Mouse (Mus musculus) adrenal gland, adult 18-20 months (tissue): Measurements from ENCODE around the gene Tefm. TPM values are rescaled to one million over a fixed set of nuclear protein-coding genes. Genes with fewer than 3 reads are reported as not detected.
A peak's percentile ranks its signal among the peaks of the same experiment; 100 is the strongest.
"Not testable (repeated sequence)": the region's sequence is repeated elsewhere in the genome, so short reads cannot be mapped to it uniquely, and the experiment has no call there.

ENCODE experiments used
- DNase-seq, 2 experiments: peaks; one replicate each; pipeline ENCODE4 v3.0.0; 2021 to 2022; ENCODE audit warnings: low spot score in 2 of 2
- total RNA-seq, 2 experiments: library from RNA; stranded (reverse); gene quantifications; 1 replicate in 1 of 2; 2 replicates in 1 of 2; pipeline ENCODE4 v1.2.3; 2021

Gene Tefm
- total RNA-seq, 2 experiments from 2014 or later = 13.6 to 15.5 TPM

DNA sequence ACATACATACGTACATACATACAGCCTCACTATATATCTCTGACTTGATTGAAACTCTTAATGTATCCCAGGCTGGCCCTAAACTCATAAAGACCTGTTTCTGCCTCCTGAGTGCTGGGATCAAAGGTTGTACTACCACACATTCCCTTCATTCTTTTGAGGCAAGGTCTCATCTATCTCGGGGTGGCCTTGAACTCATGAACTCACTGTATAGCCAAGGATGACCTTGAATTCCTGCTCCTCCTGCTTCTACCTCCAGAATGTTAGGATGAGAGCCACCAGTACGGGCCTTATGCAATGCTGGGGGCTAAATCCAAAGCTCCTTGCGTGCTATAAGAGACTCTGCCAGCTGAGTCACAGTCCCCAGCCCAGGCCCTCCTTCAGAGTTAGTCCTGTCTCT is 19.1 kb upstream of the Tefm start:
- DNase-seq = no peak

DNA sequence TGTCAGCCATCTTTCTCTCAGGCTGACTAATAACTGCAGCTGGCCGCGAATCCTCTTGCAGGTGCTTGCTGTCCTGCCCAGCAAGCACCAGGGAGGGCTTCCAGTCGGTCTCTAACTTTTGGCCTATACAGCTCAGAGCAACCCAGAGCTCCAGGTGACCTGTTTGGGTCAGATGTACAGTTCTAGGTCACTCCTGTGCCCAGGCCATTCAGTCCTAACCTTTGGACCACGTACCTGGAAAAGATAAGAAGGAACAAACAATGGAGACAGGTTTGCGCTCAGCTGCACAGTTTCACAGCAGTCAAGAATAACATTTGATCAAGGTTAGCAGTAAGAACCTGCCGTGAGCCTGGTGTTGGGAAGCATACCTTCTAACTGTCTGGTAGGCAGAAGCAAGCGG is 17.0 kb upstream of the Tefm start:
- no peak for DNase-seq

DNA sequence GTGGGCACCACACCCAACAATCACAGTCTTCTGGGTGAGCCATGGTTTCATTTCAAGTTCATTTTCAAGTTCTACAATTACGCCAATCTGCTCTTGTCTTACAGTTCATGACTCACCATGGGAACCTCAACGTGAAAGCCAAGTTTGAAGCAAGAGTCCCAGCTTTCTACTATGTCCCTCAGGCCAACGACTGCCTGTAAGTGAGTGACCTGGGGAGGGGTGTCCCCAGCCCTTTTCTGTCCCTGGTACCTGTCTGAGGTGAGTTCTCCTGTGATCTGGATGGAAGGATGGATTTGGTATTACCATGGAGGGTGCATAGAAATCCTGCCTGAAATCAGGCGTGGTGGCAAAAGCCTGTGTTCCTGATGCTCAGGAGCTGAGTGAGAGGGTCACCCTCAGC is 14.9 kb upstream of the Tefm start:
- no peak for DNase-seq

DNA sequence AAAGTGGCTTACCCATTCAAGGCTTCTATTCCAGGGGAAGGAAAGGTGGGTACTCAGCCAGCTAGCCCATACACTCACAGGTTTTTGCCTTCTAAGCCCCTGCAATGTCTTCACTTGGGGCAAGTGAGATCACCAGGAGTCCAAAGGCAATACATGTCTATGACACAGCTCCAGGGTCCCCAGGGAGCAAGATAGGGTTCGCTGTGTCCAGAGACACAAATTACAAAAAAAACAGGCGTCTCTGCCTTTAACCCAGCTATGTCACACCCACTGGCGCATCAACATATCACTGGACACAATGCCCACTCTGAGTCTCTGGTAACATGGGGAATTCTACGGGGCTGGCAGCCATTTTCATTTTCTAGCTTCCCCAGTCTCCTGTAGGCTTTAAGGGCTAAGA is 14.0 kb upstream of the Tefm start:
- no peak for DNase-seq

DNA sequence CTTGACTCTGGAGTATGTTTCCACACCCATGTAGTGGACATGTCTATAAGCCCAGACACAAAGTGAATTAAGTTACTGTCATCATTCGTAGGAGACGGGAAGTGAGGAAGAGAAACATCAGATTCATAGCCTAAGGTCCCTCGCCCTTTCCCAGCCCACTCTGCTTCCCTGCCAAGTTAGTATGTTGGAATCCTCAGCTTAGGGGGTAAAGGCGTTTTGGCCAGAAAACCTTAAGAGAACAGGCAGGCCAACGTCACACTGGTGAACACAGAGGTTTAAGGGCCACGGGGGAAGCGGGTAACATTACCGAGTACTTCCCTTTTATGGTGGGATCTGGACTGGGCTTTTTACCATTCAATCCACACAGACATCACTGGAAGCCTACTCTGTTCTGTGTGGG is 13.6 kb upstream of the Tefm start:
- no peak for DNase-seq

DNA sequence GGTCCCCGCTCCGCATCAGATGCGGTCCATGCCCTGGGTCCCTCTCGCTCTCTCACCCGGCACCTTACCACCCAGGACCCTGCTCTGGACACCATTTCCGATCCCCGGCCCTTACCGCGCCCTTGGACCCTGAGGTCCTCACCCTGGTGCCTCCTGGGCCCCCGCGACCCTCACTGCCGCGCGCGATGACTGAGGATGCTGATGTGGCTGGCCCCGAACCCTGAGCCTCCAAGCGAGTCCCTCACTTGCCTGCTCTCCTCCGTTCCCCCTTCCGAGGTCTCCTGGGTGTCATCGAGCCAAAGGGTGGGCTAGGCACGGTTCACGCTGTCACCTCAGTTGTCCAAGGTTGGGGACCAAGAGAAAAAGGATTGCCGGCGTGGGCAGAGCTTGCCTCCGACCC is 12.5 kb upstream of the Tefm start:
- DNase-seq = no peak

DNA sequence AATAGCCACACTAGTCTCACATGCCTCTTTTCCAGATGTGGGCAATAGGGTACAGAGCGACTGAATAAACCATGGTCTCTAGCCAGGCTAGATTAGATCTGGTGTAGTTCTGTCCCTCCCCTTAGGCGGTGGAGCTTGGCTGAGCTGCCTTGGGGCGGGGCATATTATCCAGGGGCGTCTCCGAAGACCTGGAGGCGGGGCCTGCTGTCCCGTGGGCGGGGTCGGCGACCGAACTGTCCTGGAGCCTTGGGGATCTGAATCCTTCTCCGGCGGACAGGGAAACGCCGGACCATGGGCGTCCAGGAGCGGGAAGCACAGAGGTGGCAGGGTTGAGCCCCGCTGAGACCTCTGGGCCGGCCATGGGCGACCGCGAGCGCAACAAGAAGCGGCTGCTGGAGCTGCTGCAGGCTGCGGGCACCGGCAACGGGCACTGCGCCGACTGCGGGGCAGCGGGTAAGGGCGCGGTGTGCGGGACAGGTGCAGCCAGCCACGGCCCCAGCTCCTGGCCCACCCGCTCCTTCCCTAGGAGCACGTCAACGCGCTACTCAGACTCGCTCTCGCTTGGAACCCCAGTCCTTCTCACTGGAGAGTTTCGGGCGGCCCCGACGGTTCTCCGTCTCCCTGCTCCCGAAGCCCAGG is 12.0 kb upstream of the Tefm start, which contains the start of gene Adap2:
Gene Adap2 (plus strand): TSS at position 249 of the 639 bp plus-strand sequence.
- DNase-seq = peak; percentile 91 to 93

DNA sequence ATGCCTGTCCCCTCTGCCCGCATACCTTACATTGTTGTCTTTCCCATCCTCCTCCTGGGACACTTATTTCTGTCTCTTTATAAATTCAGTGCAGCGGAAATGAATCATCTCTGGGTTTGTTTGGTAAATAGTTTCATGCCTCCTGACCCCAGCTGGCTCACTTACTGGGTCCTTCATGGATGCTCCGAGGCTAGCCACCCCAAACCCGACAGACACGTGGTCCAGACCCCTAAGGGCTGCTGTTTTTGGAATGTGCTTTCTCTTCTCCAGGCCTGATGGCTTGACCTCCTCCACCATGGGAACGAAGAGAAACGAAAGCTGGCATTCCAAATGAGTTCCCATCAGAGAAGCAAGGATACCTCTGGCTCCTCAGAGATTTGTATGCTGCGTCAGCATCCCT is 10.4 kb upstream of the Tefm start:
- DNase-seq = no peak

DNA sequence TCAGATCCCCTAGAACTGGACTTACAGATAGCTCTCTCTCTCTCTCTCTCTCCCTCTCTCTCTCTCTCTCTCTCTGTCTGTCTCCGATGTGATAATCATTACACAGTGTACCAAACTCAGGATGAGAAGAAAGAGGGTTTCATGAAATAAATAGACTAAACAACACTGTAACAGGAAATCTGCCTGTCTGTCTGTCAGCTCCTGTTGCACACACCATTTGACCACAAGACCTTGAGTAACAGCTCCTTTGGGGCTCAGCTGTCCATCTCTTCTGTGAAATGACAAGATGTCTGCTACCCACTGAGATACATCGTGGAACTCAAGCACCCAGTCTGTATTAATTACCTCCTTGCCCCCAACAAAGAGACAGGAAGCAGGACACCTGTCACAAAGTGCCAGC is 9.6 kb upstream of the Tefm start:
- DNase-seq = no peak

DNA sequence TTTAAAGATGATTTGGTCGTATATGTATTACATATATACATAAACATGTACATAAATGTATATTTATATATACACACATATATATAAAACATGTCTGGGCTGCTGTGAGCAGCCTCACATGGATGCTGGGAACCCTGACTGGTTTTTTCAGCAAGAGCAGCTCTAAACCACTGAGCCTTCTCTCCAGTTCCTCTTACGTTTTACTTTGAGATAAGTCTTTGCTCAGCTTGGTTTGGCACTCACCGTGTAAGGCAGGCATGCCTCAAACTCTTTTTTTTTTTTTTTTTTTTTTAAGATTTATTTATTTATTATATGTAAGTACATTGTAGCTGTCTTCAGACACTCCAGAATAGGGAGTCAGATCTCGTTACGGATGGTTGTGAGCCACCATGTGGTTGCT is 8.6 kb upstream of the Tefm start:
- DNase-seq = no peak

DNA sequence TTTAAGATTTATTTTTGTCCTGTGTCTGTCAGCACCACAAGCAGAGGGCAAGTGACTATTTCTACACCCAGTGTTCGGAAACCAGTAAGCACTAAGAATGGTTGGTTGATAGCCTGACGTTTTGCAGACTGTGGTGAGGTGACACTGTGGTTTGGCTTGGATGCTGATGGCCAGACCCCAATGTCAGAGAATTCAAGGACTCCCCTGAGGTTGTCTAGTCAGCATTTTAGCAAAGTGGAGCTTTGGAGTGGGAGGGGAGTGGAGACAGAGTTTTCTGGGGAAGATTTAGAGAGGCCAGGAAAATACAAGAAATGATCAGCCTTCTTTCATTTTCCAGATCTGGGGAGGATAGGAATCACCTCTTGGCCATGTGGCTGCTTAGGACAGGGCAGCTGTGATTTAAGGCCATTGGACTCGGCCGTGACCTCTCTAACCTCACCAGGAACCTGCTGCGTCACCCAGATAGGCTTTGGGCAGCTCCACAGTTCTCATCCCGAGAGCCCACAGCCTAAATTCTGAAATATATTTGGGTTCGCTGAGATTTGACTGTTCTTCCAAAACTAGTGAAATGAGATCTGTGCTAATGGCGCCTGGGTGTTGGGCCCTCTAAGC is 7.5 kb upstream of the Tefm start:
- no peak for DNase-seq

DNA sequence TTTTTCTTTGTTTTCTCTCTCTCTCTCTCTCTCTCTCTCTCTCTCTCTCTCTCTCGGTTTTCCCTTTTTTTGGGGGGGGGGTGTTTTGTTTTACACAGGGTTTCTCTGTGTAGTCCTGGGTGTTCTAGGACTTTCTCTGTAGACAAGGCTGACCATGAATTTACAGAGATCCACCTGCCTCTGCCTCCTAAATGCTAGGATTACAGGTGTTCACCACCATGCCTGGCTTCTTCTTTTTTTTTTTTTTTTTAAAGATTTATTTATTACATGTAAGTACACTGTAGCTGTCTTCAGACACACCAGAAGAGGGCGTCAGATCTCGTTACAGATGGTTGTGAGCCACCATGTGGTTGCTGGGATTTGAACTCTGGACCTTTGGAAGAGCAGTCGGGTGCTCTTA is 7.0 kb upstream of the Tefm start:
- not testable (repeated sequence) for DNase-seq

DNA sequence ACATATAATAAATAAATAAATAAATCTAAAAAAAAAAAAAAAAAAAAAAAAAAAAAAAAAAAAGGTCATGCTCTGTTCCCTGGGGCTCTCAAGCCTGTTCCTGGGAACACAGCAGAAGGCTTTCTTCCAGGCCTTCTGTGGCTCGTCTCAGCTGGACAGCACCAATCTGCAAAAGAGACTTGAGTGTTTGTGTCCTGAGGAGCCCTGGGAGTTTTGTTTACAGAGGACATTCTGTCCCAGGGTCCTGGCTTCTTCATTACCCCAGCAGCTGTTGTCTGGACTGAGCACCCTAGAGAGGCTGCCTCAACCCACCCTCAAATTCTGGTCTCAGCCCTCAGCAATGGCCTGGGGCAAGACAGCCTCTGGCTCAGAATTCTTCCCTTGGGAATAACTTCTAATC is 6.3 kb upstream of the Tefm start:
- DNase-seq = no peak

DNA sequence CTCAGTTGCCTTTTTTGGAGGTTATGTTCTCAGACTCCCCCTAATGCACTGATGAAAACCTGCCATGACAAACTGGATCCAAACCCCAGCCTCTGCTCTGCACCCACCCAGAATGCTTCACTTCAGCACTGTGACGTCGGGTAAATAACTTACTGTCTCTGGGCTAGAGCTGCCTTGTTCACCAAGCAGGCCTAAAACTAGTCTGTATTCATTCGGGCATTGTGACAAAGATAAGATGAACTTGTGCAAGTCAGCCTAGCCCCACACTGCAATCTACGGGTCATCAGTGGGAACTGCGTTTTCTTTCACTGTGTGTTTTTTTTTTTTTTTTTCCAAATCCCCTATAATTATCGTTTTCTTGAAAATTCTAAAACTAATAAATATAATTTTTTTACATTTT is 5.8 kb upstream of the Tefm start:
- no peak for DNase-seq

DNA sequence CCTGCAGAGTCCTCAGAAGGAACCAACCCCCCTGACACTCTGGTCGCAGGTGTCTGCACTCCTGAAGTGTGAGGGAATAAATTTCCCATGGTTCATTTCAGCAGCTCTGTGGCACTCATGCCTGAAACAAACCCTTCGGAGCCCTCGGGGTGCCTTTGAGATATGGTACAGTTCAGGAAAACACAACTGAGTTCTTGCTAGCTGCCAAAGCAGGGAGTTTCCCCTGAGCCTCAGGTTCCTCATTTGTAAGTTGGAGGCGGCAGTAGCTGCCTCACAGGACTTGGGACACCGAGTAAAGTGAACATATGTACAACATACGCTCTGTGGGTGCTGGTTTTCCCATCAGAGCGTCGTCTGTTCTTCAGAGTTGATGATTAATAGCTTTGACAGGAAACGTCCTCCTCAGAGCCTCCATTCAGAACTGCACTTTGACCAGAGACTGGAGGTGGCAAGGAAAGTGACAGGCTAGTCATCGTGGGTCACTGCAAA is 3.9 kb upstream of the Tefm start:
- DNase-seq = no peak

DNA sequence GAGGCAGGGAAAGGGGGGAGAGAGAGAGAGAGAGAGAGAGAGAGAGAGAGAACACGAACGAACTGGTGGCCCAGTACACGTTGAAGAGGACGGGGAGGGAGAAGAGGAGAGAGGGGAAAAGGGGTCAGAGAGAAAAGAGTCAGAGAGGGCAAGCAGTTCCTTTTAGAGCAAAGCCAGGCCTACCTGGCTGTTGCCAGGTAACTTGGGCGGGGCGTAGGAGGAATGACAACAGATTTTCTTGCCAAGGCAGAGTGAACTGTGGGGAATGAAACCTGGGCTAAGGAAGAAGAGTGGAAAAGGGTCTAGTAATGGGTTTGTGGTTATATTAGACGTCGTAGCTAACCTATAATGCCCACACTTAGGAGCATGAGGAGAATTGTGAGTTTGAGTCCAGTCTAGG is 897 bp upstream of the Tefm start:
- DNase-seq = no peak

DNA sequence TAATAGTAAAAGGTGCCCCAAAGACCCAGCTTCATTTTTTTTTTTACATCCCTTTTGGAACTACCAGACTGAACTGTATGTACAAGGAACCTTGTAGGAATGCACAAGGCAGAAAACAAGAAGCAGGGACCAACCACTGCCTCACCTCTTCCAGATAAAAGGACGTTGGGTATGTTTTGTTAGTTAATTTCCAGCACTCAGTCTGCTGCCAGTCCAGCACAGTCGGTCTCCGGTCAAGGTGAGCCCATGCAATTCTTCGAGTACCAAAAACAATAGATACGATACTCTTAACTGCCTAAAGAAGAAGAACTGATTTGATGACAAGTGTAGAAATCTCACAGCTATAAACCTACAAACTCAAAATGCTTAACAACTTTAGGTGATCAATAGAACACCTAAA is 4.2 kb downstream of the Tefm start:
- DNase-seq = no peak

DNA sequence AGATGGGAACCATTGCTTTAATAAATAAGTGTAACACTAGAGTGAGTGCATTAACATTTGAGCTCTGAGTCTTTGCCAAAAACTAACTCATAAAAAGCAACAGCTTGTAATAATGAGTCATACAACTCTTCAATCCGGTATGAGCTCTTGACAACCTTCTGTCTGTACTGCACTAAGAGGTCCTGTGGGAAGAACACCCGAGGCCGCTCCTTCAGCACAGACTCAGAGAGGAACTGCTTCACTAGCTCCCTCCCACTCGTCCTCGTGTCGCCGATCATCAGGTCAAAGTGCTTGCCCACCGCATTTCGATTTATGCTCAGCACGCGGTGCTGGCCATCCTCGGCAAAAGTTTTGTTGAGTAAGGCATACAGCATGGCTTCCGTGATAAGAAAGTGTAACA is 5.2 kb downstream of the Tefm start:
- DNase-seq = no peak

DNA sequence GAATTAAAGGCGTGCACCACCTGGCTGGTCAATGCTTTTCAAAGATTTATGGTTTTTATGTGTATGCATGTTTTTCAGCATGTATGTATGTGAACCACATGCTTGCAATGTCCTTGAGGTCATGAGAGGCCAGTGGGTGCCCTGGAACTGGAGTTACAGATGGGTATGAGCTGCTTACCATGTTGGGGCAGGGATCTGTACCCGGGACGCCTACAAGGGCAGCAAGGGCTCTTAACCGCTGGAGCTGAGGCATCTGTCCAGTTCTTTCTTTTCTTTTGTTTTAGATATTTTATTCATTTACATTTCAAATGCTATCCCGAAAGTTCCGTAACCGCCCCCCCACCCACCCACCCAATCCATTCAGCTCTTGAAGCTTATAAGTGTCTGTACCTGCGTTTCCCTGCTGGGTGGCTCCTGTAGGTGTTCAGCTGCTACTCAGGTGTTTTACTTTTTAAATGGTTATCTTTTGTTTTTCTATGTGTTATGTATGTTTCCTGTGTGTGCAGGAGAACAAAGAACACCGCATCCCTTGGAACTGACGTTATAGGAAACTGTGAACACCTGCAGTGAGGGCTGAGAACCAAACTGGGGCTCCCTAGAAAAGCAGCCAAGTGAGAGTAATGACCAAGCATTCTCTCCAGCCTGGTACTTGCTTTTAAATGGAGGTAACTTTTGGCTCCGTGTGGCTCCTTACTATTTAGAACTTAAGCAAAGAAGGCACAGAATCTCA is 5.9 kb downstream of the Tefm start:
- no peak for DNase-seq

DNA sequence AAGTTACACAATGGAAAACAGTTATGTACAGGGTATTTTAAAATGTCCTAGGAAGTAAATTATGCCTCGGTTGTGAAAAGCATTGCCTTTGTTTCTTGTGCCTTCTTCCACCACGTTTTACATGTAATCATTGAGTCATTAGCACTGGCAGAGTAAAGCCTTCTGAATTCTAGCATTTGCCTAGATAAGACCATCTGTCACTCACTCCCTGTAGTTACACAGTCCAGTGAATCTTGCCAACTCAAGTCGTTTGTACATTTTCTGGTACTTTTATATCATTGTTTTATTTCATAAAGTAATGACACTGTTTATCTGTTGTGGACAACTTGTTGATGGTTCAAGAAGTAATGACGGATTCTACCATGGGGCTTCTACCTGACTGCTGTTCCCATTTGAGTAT is 7.2 kb downstream of the Tefm start:
- no peak for DNase-seq

DNA sequence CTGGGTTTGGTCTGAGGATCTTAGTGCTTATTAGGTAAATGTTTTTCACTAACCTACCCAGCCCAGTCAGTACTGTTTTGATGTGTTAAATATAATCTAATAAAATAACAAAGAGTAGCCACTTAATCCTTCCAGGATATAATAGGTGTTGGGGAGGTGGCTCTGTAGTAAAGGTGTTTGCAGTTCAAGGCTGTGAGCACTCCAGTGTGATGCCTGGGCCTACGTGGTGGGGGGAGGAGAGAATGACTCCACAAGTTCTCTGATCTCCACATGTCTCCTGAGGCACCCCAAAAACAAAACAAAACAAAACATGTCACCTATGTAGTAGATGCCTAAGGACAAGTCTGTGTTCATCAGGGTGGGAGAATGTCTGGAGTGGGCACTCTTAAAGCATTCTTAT is 9.9 kb downstream of the Tefm start:
- DNase-seq = no peak

DNA sequence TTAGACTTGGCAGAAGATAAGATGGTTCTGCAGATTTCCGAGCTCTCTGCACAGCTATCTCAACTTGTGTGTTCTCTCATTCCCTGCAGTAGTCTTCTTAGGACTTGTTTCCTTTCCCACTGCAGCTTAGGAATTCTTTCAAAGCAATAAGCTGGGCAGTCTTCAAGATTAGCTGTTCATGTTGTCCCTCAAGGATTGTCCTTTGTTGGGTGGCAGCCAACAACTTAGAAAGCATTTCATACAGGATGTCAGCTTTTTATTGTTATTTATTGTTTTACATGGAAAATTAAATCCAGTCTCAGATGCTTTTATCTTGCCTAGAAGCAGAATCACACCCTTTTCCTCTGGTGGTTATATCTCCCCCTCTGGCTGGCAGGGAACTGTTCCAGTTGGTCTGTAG is 25.6 kb downstream of the Tefm start:
- no peak for DNase-seq

DNA sequence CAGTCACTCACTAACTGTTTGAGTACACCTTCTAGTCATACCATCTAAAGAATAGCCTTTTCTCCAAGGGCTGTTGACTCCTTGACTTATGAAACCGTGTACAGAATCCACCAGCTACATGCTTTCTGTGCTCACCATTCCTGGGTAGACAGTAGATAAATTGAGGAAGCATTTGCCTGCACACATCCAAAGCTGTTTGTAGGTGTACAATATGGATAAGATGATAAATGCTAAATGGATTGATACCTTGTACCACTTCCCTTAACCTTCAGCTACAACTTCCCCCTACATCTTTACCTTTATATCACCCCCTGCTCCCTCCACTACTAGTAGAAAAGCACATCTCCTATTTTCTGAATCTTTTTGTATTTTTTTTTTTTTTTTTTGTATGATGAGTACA is 37.6 kb downstream of the Tefm start:
- no peak for DNase-seq
